Mouse (Mus musculus) lung, postnatal 36 days (tissue): ENCODE results near the gene Prkce.
A peak's percentile ranks its signal among the peaks of the same experiment; 100 is the strongest.

Source experiments
- DNase-seq: peaks from one replicate; pipeline ENCODE4 v3.0.0; 2022; ENCODE audit warnings: mixed read lengths

Prkce gene

DNA sequence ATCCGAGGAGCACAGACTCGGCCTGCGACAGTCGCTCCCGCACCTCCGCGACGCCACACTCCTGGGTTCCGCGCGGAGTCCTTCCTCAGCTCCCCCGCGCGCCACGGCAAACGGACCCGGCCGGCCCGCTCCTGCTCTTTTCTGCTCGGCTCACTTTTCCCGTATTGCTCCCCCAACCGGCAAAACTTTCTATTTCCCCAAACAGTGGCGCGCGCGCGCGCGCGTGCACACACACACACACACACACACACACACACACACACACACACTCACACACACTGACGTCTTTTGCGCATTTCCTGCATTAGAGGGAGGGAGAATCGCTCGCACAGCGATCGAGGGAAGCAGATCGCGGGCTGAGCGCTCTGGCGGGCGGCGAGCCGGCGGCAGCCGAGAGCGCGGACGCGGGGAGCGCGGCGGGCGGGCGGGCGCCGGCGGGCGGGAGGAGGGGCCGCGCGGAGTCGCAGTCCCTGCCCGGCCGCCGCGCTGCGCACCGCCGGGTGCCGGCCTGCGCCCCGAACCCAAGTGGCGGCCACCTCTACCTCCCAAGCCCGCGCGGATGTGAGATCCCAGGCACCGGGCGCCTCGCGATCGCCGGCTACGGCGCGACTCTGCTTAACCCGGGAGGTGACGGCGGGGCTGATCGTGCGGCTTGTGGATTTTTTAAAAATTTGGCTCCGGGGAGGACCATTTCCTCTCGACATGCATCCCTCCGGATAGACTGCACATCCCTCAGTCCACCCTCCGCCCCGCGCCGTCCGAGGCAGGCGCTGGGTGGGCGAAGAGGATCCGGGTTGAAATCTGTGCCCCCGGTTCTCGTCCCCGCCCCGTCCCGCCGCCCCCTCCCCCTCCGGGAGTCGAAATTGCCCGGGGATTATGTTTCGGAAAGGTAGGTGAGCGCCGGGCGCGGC, at the start of gene Prkce:
Gene Prkce (plus strand): TSS at position 466 of the 911 bp plus-strand sequence.
- DNase-seq, result peak; percentile 95

DNA sequence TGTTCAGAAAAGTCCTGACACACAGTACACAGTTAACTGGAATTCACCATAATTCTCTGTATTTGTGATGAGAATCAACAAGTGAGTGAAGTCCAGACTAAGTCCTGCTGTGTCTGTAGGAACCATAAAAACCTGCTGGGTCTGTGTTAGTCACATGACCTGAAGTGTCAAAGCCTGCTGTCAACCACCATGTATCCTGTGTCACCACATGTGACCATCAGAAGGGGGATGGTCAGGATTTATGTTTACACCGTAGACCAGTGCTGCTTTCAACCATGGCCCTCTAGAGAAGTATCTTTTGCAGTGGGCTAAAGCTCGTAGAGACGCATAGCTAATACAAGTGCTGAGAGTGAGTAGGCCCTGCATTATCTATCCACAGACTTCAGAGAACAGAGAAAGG, 44.4 kb upstream of the Prkce start:
- DNase-seq, result no peak

DNA sequence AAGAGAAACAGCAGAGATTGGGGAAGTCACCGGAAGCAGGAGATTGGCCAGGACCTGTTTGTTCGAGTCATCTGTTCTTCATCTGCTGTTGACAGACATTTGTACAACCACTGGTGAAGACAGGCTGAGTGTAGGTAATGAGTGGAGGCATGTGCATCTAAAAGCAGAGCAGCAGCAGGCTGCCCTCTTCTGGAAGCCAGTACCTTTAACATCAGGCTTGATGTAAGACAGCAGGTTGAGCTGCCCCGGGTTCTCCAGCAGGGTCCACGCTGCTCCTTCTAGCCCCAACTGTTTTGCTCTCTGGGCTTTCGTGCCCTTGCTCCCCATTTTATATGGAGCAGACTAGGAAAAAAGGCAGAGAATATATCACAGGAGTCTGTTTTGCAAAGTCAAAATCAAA, 41.7 kb upstream of the Prkce start:
- DNase-seq, result no peak

DNA sequence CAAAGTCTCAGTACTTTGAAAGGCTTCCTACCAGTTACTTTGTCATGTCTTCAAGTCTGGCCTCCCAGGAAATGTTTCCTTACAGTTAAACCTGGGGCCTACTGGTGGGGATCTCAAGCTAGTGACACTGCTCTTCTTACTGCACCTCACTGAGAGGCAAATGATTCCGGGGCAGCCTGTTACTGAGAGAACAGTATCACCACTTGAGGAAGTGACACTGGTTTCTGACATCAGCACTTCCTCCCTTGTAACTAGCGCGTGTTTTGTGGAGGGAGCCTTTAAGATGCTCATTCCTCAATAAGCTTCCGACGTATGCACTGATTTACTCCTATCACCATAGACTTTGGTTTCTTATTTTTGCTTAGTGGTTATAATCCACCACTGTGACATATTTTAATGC, 39.4 kb upstream of the Prkce start:
- peak; percentile 8 for DNase-seq

DNA sequence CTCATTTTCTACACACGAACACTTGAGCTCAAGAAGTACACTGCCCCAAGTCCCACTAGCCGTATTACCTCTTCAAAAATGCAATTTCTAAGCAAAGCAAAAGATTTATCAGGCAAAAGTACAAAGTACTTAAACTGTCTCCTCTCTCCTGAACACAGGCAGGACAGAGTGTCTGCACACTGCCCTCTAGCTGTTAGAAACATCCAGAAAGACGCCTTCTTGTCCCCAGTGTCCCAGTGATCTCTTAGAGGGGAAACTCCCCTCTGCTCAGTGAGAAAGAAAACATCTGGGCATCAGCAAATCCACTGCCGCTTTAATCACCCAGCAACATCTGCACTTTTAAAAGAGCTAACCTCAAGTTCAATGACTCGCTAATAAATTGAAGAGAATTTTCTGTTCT, 35.1 kb upstream of the Prkce start:
- DNase-seq, result peak; percentile 13

DNA sequence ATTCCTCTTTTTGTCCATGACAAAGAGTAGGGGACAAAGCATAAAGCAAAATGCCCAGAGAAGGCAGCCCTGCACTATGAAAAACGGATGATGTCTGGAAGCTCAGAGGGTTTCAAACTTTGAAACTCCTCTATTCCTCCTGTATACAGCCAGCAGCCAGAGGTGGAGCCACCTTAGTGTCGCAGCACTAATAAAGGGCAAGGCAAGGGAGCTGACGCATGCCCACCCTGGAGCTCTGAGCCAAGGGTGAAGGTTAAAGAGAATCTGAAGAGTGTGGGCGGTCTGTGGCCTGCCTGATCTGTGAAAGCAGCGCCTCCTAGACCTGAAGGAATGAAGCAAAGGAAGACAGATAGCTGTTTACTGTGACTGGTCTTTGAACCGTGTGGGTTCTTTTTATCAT, 33.1 kb upstream of the Prkce start:
- DNase-seq, result no peak

DNA sequence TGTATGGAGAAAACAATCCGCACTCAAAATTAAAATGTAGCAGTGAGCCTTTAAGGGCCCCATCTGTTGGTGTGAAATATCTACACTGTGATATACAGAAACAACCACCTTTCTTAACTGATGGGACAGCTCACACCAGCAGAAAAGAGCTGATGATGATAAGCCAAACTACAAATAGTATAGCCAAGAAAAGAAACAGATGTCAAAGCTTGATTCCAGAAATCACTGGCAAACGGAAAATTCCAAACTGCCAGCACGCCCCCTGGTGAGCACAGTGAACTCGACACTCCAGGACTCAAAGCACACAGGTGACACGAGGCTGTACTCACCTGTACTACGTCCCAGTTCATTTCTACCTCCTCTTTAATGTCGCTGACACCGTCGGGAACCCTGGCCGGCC, 31.8 kb upstream of the Prkce start:
- no peak for DNase-seq

DNA sequence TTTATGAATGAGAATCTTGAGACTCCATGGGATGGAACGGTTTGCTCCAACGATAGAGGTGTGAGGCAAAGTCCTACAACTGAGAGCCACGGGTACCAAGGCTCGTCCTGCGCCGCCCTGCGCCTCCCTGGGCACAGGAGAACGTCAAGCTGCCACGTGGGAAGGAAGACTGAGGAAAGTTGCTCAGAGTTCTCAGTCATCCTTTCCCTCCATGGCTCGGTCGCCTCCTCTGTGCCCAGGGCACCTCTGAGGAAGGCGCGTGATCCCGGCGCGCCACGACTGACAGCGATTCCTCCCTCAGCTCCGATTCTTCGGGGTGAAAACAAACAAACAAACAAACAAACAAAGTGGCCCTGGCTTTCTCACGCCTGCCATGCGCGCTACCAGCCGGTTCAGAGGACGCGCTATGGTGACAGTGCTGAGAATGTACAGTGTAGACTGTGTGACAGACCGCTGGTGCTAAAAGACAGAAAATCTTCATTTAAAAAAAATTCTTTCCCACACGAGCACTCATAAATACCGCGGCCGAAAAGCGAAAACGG, 23.0 kb upstream of the Prkce start:
- DNase-seq, result no peak

DNA sequence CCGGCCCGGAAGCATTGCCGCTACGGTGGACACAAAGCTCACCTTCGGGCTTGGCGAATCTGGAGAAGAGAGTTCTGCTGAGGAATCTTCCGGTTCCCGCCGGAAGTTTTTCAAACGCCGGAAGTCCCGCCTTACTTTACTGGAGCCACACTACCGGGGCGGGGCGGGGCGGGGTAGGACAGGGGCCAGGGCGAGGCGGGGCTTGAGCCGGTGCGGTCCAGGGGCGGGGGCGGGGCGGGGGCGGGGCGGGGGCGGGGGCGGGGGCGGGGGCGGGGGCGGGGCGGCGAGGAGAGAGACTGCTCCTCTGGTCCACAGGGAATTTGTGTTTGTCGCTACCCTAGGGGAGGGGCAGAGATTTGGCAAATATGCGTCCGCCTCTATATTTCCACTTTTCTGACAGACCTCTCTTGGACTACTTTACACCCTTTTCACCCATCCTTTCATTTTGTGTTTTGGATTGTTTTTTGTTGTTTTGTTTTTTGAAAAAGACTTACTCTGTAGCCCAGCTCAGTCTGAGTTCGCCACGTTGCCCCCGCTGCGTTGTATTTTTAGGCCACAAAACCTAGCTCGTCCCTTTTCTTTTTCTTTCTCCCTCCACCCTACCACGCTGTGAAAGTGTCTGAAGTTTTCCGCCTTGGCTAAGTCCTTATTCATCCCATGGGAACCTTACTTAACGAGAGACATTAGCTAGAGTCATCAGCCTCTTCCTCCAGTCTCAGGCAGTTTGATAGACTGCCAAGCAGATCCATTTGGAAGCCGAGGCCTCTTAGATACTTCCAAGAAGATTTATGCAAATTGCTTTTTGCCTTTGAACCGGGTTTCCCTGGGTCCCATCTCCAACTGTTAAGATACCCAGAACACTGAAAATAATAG, 22.3 kb upstream of the Prkce start, which contains the start of gene Srbd1:
Gene Srbd1 (minus strand): TSS at position 97 of the 873 bp plus-strand sequence.
- DNase-seq, result peak; percentile 96

DNA sequence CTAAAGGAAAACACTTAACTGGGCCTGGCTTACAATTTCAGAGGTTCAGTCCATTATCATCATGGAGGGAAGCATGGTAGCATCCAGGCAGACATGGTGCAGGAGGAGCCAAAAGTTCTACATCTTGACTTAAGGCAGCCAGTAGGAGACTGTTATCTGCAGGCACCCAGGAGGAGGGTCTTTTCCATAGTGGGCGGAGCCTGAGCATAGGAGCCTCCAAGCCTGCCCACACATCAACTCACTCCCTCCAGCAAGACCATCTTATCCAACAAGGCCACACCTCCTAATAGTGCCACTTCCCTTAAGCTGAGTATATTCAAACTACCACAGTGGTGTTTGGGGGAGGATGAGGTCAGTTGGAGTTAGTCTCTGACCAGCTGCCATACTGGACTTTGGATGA, 17.9 kb upstream of the Prkce start:
- no peak for DNase-seq

DNA sequence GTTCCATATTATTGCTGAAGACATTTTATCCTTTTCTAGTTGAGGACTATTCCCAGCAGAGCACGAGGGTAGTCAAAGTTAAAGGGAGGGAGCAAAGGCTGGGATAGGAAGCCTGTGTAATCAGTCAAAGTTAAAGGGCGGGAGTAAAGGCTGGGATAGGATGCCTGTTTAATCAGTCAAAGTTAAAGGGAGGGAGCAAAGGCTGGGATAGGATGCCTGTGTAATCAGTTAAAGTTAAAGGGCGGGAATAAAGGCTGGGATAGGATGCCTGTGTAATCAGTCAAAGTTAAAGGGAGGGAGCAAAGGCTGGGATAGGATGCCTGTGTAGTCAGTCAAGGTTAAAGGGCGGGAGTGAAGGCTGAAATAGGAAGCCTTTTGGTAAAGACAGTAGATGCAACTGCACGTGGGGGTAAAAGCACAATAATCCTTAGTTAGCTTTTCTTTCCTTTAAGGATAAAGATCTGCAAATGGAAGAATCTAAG, 16.7 kb upstream of the Prkce start:
- DNase-seq, result peak; percentile 82

DNA sequence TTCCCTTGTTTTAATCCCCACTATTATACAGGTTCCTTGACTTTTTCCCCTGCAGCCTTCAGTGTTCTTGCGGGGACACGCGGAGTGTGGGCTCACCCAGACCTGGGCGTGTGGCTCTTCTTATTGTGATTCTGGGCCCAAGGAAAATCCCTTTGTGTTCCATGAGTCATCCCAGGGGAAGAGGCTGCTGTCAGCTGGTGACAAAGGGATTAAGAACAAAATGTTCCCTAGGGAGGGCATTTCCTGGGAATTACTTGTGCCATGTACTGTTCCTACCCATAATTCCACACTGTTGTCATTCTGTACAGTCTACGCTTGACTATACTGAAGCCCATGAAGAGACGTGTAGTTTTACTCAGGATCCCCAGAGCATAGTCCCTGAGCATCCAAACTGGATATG, 10.6 kb upstream of the Prkce start:
- peak; percentile 61 for DNase-seq

DNA sequence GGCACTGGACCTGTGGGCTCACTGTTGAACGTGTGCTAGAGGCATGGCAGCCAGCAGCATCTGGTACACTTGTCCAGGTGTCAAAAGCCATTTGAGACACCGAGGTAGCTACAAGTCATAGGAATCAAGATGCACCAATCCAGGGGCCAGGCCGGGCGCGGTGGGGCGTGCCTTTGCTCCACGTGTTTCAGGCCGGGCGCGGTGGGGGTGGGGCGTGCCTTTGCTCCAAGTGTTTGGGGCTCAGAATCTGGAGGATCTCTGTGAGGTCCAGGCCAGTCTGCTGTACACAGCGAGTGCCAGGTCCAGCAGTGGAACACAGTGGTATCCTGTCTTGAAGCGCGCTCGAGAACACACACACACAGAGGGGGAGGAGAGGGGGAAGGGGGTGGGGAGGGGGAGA, 4.9 kb upstream of the Prkce start:
- DNase-seq, result no peak

DNA sequence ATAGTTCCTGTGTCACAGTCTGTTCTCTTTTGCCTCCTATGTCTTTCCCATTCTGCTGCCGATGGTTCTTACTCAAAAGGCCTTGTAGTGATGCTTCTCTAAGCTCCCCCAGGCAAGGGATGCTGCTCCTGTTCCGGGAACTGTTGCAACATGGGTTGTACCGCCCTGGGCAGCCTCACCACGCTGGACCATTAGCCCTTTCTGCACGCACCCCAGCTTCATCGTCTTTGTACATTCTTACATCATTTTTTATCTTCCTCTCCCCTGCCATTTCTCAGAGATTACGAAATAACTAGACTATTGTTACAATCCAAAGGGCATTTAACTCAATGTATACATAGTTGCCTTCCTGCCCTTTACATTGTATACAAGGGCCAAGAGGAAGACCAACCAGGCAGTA, 3.2 kb upstream of the Prkce start:
- no peak for DNase-seq

DNA sequence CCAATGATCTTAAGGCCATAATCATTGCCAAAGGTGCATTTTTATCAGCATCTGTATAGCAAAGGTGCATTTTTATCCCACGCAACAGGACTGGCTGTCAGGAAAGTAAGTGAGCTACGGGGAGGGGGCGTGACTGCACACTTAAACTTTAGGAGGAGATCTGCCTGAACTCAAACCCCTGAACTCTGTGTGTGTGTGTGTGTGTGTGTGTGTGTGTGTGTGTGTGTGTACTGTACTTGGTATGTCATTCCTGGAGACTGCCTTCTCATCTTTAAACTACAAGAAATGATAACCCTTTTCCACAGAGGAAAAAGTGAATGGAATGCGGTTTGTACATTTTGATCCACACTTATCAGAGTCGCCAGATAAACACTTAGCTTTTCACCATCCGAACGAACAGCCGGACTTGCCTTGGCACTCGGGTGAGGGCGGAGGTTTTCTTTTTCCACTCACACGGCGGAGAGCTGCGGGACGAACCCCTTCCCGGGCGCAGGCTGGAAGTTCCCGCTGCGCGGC, 1.5 kb upstream of the Prkce start:
- no peak for DNase-seq

DNA sequence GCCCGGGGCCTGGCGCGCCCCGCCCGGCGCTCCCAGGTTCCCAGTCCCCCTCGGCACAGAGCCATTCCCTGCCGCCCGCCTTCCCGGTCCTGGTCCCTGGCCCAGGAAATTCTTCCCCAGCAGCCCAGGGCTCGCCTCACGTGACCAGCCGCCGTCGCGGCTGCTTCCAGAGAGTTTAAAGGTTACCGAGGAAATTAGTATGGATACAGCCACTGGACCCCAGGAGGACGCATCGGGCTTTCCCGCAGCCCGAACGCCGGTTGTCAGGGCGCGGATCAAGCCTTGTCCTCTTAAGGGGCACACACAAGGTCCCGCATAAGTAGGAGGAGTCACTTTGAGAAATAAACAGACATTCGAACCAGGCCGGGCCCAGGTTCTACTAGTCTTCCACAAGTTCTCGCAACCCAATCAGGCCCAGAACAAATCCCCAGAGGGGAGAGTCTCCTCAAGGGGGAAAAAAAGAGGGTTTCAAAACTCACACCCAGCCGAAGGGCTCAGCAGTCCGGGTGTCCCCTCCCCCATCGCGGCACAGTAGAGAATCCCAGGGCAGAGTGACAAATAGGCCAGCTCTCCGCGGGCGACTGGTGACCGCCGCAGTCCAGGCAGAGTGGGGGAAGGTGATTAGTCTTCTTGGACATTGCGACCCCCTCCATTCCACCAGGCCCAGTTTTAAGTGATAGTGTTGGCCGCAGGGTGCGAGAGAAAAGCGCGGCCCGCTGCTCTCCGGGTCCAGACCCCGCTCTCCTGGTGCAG, 842 bp upstream of the Prkce start:
- peak; percentile 92 for DNase-seq

DNA sequence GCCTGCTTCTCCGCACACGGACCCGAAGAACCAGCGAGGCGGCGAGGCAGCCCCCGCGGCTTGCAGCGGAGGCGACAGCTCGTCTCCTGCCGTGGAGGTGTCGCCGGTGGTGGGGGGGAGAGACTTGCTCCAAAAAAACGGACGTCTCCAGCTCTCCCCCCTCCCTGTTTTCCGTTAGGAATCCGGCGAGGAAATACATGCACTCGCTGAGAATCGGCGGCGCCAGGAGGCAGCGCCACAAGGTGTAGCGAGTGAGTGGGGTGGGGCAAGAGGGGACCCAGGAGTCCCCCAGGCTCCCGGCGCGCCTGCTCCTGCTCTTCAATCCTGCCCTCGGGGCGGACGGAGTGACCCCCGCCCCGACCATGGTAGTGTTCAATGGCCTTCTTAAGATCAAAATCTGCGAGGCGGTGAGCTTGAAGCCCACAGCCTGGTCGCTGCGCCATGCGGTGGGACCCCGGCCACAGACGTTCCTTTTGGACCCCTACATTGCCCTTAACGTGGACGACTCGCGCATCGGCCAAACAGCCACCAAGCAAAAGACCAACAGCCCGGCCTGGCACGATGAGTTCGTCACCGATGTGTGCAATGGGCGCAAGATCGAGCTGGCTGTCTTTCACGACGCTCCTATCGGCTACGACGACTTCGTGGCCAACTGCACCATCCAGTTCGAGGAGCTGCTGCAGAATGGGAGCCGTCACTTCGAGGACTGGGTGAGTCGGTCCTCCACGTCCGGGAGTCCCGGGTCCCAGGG, 821 bp downstream of the Prkce start:
- peak; percentile 40 for DNase-seq

DNA sequence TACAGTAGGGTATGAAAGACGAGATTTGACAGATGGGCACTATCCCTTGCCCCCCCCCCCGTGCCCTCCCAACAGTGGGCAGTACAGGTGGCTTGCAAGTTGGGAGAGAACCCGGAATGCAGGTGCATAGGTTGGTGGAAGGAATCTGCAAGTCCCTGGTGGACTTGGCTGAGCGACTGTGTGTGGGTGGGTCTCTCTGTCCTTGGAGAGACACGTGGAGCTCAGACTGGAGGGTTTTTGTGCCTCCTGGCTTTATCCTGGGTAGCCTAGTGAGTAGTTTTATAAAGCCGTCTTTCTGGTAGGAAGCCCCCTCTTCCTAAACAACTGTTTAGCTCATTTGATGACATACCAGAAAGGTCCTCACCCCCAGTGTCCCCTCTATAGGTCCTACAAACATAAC, 1.5 kb downstream of the Prkce start:
- DNase-seq, result no peak

DNA sequence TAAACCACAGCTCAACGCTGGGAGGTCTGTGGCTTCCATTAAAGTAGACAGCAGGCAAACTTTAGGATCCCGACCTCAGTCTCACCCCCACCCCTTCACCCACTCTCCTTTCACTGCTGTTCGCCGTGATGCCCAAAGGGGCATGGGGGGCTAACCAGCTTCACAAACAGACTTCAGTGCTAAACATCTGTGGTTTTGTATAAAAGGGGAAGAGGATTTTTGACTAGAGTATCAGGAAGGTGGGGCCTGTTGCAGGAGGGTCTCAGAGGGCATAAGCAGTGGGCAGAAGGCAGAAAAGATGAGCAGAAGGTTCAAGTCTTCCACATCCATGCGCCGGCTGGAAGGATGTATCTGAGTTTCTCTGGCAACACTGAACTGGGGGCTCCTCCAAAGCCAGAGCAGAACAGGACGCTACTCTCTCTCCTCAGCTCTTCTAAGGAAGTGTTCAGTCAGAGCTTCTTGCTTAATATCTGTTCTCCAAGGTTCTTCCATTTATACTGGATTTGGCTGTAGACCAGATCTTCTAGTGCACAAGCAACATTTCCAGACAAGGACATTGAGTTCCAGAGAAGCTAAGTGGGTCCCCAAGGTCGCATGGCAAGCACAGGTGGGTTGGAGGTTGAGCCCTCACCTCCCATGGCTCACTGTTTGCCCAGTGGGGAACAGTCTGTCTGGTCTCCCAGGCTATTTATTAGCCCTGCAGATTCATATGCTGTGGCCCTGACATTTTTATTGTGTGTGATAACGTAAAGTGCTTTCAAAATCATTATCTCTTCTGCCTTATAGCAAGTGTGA, 2.8 kb downstream of the Prkce start:
- no peak for DNase-seq

DNA sequence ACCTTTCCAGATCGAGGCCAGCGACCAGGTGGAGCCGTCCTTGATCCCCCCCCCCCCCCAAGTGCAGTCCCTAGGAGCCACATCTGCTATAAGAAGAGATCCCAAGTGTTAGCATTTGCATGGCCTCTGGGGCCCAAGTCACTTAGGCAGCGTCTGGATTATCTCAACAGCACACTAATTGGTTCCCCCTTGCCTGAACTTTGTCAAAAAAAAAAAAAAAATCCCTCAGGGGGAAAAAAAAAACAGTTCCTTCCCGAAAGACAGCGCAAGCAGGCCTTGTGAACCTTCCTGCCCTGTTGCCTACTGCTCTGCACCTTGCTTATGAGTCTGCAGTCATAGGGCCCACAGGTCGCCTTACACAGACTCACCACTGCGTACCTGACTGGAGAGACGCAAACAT, 7.9 kb downstream of the Prkce start:
- DNase-seq, result no peak

DNA sequence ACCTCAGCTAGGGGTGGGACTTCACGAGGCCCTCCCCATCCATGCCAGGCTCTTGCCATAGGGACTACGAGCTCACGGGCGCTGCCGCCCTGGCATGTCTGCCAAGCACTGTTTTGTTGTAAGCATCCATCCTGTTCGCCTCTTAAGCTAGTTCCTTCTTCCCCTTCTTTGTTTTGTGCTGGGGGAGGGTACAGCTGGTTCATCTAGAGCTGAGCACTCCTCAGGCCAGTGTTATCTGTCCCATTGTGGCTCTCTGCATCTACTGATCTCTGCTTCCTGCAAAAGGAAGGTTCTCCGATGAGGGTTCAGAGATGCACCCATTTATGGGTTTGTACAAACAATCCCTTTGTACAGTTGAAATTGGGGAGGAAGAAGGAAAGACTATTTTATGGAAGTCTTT, 9.1 kb downstream of the Prkce start:
- no peak for DNase-seq
